Mouse (Mus musculus) megakaryocyte, embryonic 14.5 days (primary cell): ENCODE results near the gene Kcnk6.

Source experiments
- FLI1 ChIP-seq: IDR thresholded peaks from 2 replicates; pipeline ENCODE4 v1.6.1; 2012; ENCODE audit warnings: low read length, inconsistent platforms, mixed read lengths
- GATA1 ChIP-seq: IDR thresholded peaks from 3 replicates; pipeline ENCODE4 v1.6.1; 2012; ENCODE audit warnings: mixed read lengths, low read length, inconsistent platforms, borderline replicate concordance

GRCm38 (mm10) chr7:29180077-29180853 is 52.0 kb downstream of the Kcnk6 start, which contains the start of gene Psmd8:
- TF ChIP-seq FLI1 (peak; percentile 71), GATA1 (no peak)
